Mouse (Mus musculus): ENCODE data around the gene Sipa1l2.

Gene Sipa1l2

GRCm38 (mm10) chr8:125569533-125570365 is at the start of gene Sipa1l2:
Sipa1l2 (minus strand) TSS chr8:125569808.
- peak; percentile 97 for DNase-seq (ENCODE audit: low read depth, low spot score)

- peak; percentile 75 for DNase-seq (ENCODE audit: low read depth, low spot score)
Measured at GRCm38 (mm10) chr8:125618543-125619335, 49.1 kb upstream of the Sipa1l2 start.

- DNase-seq (ENCODE audit: low read depth, low spot score): no peak
Measured at GRCm38 (mm10) chr8:125616935-125617334, 47.3 kb upstream of the Sipa1l2 start.

- DNase-seq (ENCODE audit: low read depth, low spot score): no peak
Measured at GRCm38 (mm10) chr8:125616039-125616438, 46.4 kb upstream of the Sipa1l2 start.

- DNase-seq (ENCODE audit: low read depth, low spot score): no peak
Measured at GRCm38 (mm10) chr8:125613552-125613951, 43.9 kb upstream of the Sipa1l2 start.

GRCm38 (mm10) chr8:125611799-125612560 is 42.4 kb upstream of the Sipa1l2 start:
- DNase-seq (ENCODE audit: low read depth, low spot score): no peak

GRCm38 (mm10) chr8:125611024-125611798 is 41.6 kb upstream of the Sipa1l2 start:
- no peak for DNase-seq (ENCODE audit: low read depth, low spot score)

- DNase-seq (ENCODE audit: low read depth, low spot score): no peak
Measured at GRCm38 (mm10) chr8:125609737-125610136, 40.1 kb upstream of the Sipa1l2 start.

- no peak for DNase-seq (ENCODE audit: low read depth, low spot score)
Measured at GRCm38 (mm10) chr8:125607714-125608223, 38.2 kb upstream of the Sipa1l2 start.

- no peak for DNase-seq (ENCODE audit: low read depth, low spot score)
Measured at GRCm38 (mm10) chr8:125606937-125607336, 37.3 kb upstream of the Sipa1l2 start.

- peak; percentile 79 for DNase-seq (ENCODE audit: low read depth, low spot score)
Measured at GRCm38 (mm10) chr8:125604817-125605512, 35.4 kb upstream of the Sipa1l2 start.

- peak; percentile 56 for DNase-seq (ENCODE audit: low read depth, low spot score)
Measured at GRCm38 (mm10) chr8:125604213-125604816, 34.7 kb upstream of the Sipa1l2 start.

- peak; percentile 78 for DNase-seq (ENCODE audit: low read depth, low spot score)
Measured at GRCm38 (mm10) chr8:125603312-125603840, 33.8 kb upstream of the Sipa1l2 start.

- no peak for DNase-seq (ENCODE audit: low read depth, low spot score)
Measured at GRCm38 (mm10) chr8:125600033-125600686, 30.6 kb upstream of the Sipa1l2 start.

- DNase-seq (ENCODE audit: low read depth, low spot score): no peak
Measured at GRCm38 (mm10) chr8:125595571-125596508, 26.2 kb upstream of the Sipa1l2 start.

GRCm38 (mm10) chr8:125590363-125590762 is 20.8 kb upstream of the Sipa1l2 start:
- no peak for DNase-seq (ENCODE audit: low read depth, low spot score)

GRCm38 (mm10) chr8:125586587-125586986 is 17.0 kb upstream of the Sipa1l2 start:
- DNase-seq (ENCODE audit: low read depth, low spot score): no peak

GRCm38 (mm10) chr8:125584276-125584675 is 14.7 kb upstream of the Sipa1l2 start:
- DNase-seq (ENCODE audit: low read depth, low spot score): no peak
